Mouse (Mus musculus) heart, embryonic 11.5 days (tissue): ENCODE results near the gene Kifap3. TPM values are rescaled to one million over a fixed set of nuclear protein-coding genes. Genes with fewer than 3 reads are reported as not detected.
A peak's percentile ranks its signal among the peaks of the same experiment; 100 is the strongest.

ENCODE experiments used
- ATAC-seq: fragments of 200-750 bp; cut with Nextera tagmentation; replicated peaks from 2 replicates; pipeline ENCODE4 v1.8.0; 2017; ENCODE audit warnings: moderate library complexity; ENCODE audit not compliant: insufficient number of reproducible peaks, low FRiP score, low TSS enrichment
- H3K27ac ChIP-seq: fragments of 300-500 bp; sonication (generic); 2 replicates; pipeline ENCODE4 v1.5.1; 2014; ENCODE audit warnings: mild to moderate bottlenecking, low read depth, low read length
- H3K27me3 ChIP-seq: fragments of 300-500 bp; sonication (generic); 2 replicates; pipeline ENCODE4 v1.6.1; 2014; ENCODE audit warnings: mild to moderate bottlenecking, low read length, mixed read lengths; ENCODE audit not compliant: control insufficient read depth, insufficient read depth
- H3K36me3 ChIP-seq: fragments of 300-500 bp; sonication (generic); 2 replicates; pipeline ENCODE4 v1.6.1; 2014; ENCODE audit warnings: mild to moderate bottlenecking, low read length, moderate library complexity, mixed read lengths; ENCODE audit not compliant: control insufficient read depth, insufficient read depth
- H3K4me1 ChIP-seq: fragments of 300-500 bp; sonication (generic); 2 replicates; pipeline ENCODE4 v1.6.1; 2014; ENCODE audit warnings: low read length; ENCODE audit not compliant: control insufficient read depth, insufficient read depth
- H3K4me2 ChIP-seq: fragments of 300-500 bp; sonication (generic); 2 replicates; pipeline ENCODE4 v1.6.1; 2014; ENCODE audit warnings: mild to moderate bottlenecking, moderate library complexity
- H3K4me3 ChIP-seq: fragments of 300-500 bp; sonication (generic); 2 replicates; pipeline ENCODE4 v1.5.1; 2014; ENCODE audit warnings: low read depth, low read length
- H3K9ac ChIP-seq: fragments of 300-500 bp; sonication (generic); 2 replicates; pipeline ENCODE4 v1.6.1; 2014; ENCODE audit warnings: mild to moderate bottlenecking, low read depth, low read length, moderate library complexity
- H3K9me3 ChIP-seq: fragments of 300-500 bp; sonication (generic); replicated peaks from 2 replicates; pipeline ENCODE4 v1.6.1; 2016; ENCODE audit warnings: low read length; ENCODE audit not compliant: control insufficient read depth
- WGBS: fragments of 180-500 bp; shearing (Covaris S2); extraction: QIAGEN DNeasy Blood & Tissue Kit; methylation state at CpG from one replicate; pipeline ENCODE4 v1.1.7; 2014; ENCODE audit not compliant: insufficient replicate concordance; 5-methylcytosine and 5-hydroxymethylcytosine counted together
- polyA plus RNA-seq: library from polyadenylated mRNA; unstranded; fragments of >200 nt; fragmentation: Nextera tagmentation; extraction: Ambion mirVana; gene quantifications from 2 replicates; pipeline ENCODE4 v1.2.1, GENCODE M21; 2014

Kifap3 gene
- polyA plus RNA-seq, 1 experiment from 2014 or later = 29.3 TPM

DNA sequence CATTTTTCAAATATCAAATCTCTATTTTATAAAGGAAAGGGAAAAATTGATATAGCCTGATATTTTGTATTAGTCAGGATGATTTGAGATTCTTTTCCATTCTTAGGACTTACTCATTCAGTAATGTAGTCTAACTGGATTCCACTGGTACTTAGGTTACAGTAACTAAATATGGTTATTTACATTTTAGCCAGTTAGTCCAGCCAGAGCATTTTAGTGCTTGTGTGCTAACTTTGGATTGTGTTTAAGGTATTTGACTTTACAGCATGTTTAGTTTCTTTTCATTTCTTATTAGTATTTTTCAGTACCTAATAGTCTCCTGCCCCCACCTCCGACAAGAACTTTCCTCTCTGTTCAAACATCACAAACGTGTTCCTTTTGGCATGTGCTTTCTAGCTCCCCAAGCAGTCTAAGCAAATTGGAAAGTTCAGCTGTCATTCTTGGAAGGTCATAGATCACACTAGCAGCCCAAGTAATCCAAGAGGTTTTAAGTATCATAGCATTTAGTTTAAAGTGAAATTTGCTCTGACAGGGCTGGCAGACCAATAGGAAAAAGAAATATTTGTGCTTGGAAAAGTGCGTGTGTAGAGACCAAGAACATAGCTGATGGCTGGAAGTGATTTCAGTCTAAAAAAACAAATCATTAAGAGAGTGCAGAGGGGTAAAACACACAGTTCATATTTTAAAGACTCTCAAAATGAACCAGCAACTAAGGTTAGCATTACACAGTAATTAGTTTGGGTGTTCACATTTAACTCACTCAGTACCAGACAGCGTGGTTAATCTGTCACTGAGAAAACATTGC lies 127.8 kb downstream of the Kifap3 start:
- no peak overlapping the region for H3K4me3 ChIP-seq
- H3K27me3 ChIP-seq = no peaks in the 10 kb centered on the region
- no peak for ATAC-seq
- no peak overlapping the region for H3K9ac ChIP-seq
- WGBS = 54% methylated on average over 4 of the region's 4 CpGs
- H3K36me3 ChIP-seq = no peaks in the 10 kb centered on the region
- no peak overlapping the region for H3K4me2 ChIP-seq
- H3K27ac ChIP-seq = no peak overlapping the region
- H3K4me1 ChIP-seq = no peaks in the 10 kb centered on the region
- no peaks in the 10 kb centered on the region for H3K9me3 ChIP-seq

- 19% methylated on average over 11 of the region's 11 CpGs for WGBS
- no peak for ATAC-seq
- no peak overlapping the region for H3K4me3 ChIP-seq
Observed at GRCm38 (mm10) chr1:163908389-163908788, 129.0 kb downstream of the Kifap3 start.

GRCm38 (mm10) chr1:163910343-163910742 lies 131.0 kb downstream of the Kifap3 start:
- Histone ChIP-seq H3K27ac (no peak overlapping the region), H3K4me2 (no peak overlapping the region), H3K4me1 (no peaks in the 10 kb centered on the region), H3K9ac (no peak overlapping the region), H3K9me3 (no peaks in the 10 kb centered on the region), H3K4me3 (no peak overlapping the region), H3K27me3 (no peaks in the 10 kb centered on the region), H3K36me3 (no peaks in the 10 kb centered on the region)
- ATAC-seq = no peak
- 2% methylated on average over 2 of the region's 2 CpGs for WGBS

More at GRCm38 (mm10) chr1:163908389-163908788, 129.0 kb downstream of the Kifap3 start:
- Histone ChIP-seq H3K4me2 (no peak overlapping the region), H3K27me3 (no peaks in the 10 kb centered on the region), H3K27ac (no peak overlapping the region), H3K4me1 (no peaks in the 10 kb centered on the region), H3K36me3 (no peaks in the 10 kb centered on the region), H3K9me3 (no peaks in the 10 kb centered on the region), H3K9ac (no peak overlapping the region)

DNA sequence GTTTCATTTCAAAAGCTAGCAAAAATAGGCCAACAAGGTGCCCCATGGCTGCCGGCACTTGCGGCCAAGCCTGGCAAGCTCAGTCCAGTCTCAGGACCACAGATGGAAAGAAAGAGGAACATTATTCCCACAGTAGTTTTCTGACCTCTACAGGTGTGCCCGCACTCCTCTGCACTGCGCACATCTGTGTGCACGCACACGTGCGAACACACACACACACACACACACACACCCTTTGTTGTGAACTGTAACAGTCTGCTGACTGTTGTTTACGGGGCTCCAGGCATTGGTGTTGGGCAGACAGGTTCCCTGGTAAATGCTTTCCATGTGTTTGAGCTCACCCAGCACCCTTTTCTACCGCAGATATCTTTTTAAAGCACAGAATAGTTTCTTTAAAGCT lies 131.4 kb downstream of the Kifap3 start:
- H3K4me1 ChIP-seq = no peaks in the 10 kb centered on the region
- H3K4me3 ChIP-seq = no peak overlapping the region
- ATAC-seq = no peak
- no peaks in the 10 kb centered on the region for H3K27me3 ChIP-seq
- no peak overlapping the region for H3K4me2 ChIP-seq
- WGBS = 88% methylated on average over 9 of the region's 9 CpGs
- H3K27ac ChIP-seq = no peak overlapping the region
- no peaks in the 10 kb centered on the region for H3K36me3 ChIP-seq
- no peaks in the 10 kb centered on the region for H3K9me3 ChIP-seq
- H3K9ac ChIP-seq = no peak overlapping the region

DNA sequence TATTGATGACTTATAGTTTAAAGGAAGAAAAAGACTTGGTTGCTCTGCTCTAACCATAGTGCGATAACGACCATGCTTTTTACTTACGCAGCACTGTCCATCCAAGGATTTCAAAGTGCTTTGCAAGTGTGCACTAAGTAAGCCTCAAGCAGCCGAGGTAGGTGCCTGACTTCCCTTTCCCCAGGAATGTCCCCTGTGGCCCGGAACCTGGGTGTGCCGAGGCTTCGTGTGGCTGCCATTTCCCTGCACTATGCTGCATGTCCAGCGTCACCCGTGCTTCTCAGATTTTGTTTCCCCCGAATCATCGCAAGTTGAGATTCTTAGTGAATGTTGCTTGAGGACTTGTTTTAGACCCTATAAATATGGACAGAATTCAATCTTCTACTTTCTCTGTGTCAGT lies 132.6 kb downstream of the Kifap3 start:
- Histone ChIP-seq H3K36me3 (no peaks in the 10 kb centered on the region), H3K4me3 (no peak overlapping the region), H3K9me3 (no peaks in the 10 kb centered on the region), H3K27ac (no peak overlapping the region), H3K9ac (no peak overlapping the region), H3K4me2 (no peak overlapping the region), H3K27me3 (no peaks in the 10 kb centered on the region), H3K4me1 (no peaks in the 10 kb centered on the region)
- WGBS = 86% methylated on average over 11 of the region's 11 CpGs
- no peak for ATAC-seq

- no peaks in the 10 kb centered on the region for H3K27me3 ChIP-seq
- no peak for ATAC-seq
- H3K9ac ChIP-seq = no peak overlapping the region
- H3K4me1 ChIP-seq = no peaks in the 10 kb centered on the region
- WGBS = 86% methylated on average over 5 of the region's 5 CpGs
- H3K9me3 ChIP-seq = no peaks in the 10 kb centered on the region
- H3K4me3 ChIP-seq = no peak overlapping the region
- no peak overlapping the region for H3K27ac ChIP-seq
- no peak overlapping the region for H3K4me2 ChIP-seq
- H3K36me3 ChIP-seq = no peaks in the 10 kb centered on the region
Observed at GRCm38 (mm10) chr1:163917349-163918160, 138.2 kb downstream of the Kifap3 start.

DNA sequence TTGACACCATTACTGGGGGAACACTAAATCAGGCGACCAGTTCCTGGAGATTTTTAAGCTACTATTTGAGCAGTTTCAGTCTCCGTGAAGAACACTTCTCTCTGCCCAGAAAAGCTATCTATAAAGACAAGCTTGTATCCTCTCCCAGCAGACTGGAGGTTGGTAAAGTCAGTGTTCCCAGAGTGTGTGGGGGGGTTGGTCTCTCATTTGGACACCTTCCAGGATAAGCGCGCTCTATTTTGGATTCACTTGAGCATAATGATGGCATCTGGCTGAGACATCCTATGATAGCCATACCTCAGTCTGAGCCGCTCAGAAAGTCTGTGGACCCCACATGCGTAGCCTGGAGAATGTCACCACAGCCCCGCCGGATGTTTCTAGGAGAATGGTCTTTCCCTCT lies 144.7 kb downstream of the Kifap3 start:
- ATAC-seq = no peak
- Histone ChIP-seq H3K36me3 (no peaks in the 10 kb centered on the region), H3K9me3 (no peaks in the 10 kb centered on the region), H3K4me2 (no peak overlapping the region), H3K4me3 (no peak overlapping the region), H3K9ac (no peak overlapping the region), H3K4me1 (no peaks in the 10 kb centered on the region; the same call in 1 of the 2 replicates), H3K27me3 (no peaks in the 10 kb centered on the region), H3K27ac (no peak overlapping the region)
- 82% methylated on average over 8 of the region's 8 CpGs for WGBS

DNA sequence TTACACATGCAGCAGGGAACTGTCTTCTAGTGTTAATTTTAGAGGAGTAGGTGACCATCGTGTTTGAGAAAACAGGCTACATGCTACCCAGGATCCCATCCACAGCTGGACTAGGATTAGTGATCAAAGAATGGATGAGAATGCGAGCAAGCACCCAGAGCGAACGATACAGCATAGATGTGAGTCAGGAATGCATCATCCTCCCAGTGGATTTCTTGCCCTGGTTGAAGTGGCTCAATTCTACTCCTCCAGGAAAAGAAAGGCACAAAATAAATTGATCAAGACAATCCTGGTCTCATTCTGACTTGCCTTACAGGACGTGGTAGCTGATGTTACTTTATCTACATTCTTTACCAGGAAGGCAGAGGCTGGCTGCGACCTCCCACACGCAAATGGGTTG lies 149.5 kb downstream of the Kifap3 start, which contains the start of gene Scyl3:
Gene Scyl3, plus strand, starts transcription at position 255 of the 400 bp plus-strand sequence.
- Histone ChIP-seq H3K27me3 (no peaks in the 10 kb centered on the region), H3K36me3 (no peaks in the 10 kb centered on the region), H3K9me3 (no peaks in the 10 kb centered on the region), H3K4me2 (peak within 1 kb of the TSS; percentile 78), H3K4me3 (peak within 1 kb of the TSS; percentile 99), H3K27ac (peak within 1 kb of the TSS; percentile 75), H3K9ac (peak within 1 kb of the TSS; percentile 96), H3K4me1 (peaks cover 6% of the 10 kb centered on the region)
- no peak for ATAC-seq
- WGBS = 65% methylated on average over 7 of the region's 7 CpGs
